Mouse (Mus musculus): ENCODE results near the gene Tnk1. TPM values are rescaled to one million over a fixed set of nuclear protein-coding genes. Genes with fewer than 3 reads are reported as not detected.

Tnk1 gene
- total and polyA plus RNA-seq, 3 experiments = 0.82 to 9.0 (median 0.95) TPM

- ATAC-seq (ENCODE audit: extremely low read depth, insufficient number of reproducible peaks, low FRiP score, poor library complexity, severe bottlenecking) (no peak), DNase-seq (ENCODE audit: low spot score) (no peak)
- Histone ChIP-seq H3K9me3 (replicated peaks) (no peaks in the 10 kb centered on the region), H3K27me3 (ENCODE audit: insufficient read depth, low read length) (peaks cover 6% of the 10 kb centered on the region; the same call in 1 of the 2 replicates), H3K36me3 (replicated peaks) (peaks cover 87% of the 10 kb centered on the region), H3K4me1 (ENCODE audit: insufficient read depth, low read depth, low read length) (peaks cover 74% of the 10 kb centered on the region), H3K4me3 (ENCODE audit: low read depth, low read length) (no peak overlapping the region)
- TF ChIP-seq CTCF (IDR thresholded peaks at IDR 0.05; ENCODE audit: low read depth, low read length) (no peak), TAL1 (conservative IDR thresholded peaks at IDR 0.05; ENCODE audit: low read depth, low read length) (no peak), GATA1 (IDR thresholded peaks at IDR 0.05; ENCODE audit: borderline replicate concordance, low read length) (no peak), GATA2 (IDR thresholded peaks at IDR 0.05; ENCODE audit: borderline replicate concordance, low read depth, low read length) (no peak), POLR2AphosphoS5 (IDR thresholded peaks at IDR 0.05; ENCODE audit: insufficient replicate concordance, low read depth, low read length) (no peak)
These were observed 25.7 kb upstream of the Tnk1 start for GRCm38 (mm10) chr11:69884240-69884639.

GRCm38 (mm10) chr11:69883527-69884151, 25.1 kb upstream of the Tnk1 start:
- TF ChIP-seq GATA1 (IDR thresholded peaks at IDR 0.05; ENCODE audit: borderline replicate concordance, low read length) = no peak
- no peak for TF ChIP-seq POLR2AphosphoS5 (IDR thresholded peaks at IDR 0.05; ENCODE audit: insufficient replicate concordance, low read depth, low read length)
- TF ChIP-seq TAL1 (conservative IDR thresholded peaks at IDR 0.05; ENCODE audit: low read depth, low read length) = no peak
- no peak for TF ChIP-seq GATA2 (IDR thresholded peaks at IDR 0.05; ENCODE audit: borderline replicate concordance, low read depth, low read length)
- no peak for TF ChIP-seq CTCF (IDR thresholded peaks at IDR 0.05; ENCODE audit: low read depth, low read length)
- Histone ChIP-seq H3K27me3 (ENCODE audit: insufficient read depth, low read length) (peaks cover 7% of the 10 kb centered on the region; the same call in 1 of the 2 replicates), H3K4me3 (ENCODE audit: low read depth, low read length) (no peak overlapping the region), H3K36me3 (replicated peaks) (peaks cover 81% of the 10 kb centered on the region), H3K4me1 (ENCODE audit: insufficient read depth, low read depth, low read length) (peaks cover 80% of the 10 kb centered on the region), H3K9me3 (replicated peaks) (no peaks in the 10 kb centered on the region)
- DNase-seq (ENCODE audit: low spot score) (no peak), ATAC-seq (ENCODE audit: extremely low read depth, insufficient number of reproducible peaks, low FRiP score, poor library complexity, severe bottlenecking) (no peak)

GRCm38 (mm10) chr11:69883066-69883465, 24.5 kb upstream of the Tnk1 start:
- Histone ChIP-seq H3K9me3 (replicated peaks) (no peaks in the 10 kb centered on the region), H3K4me1 (ENCODE audit: insufficient read depth, low read depth, low read length) (peaks cover 80% of the 10 kb centered on the region), H3K36me3 (replicated peaks) (peaks cover 77% of the 10 kb centered on the region), H3K4me3 (ENCODE audit: low read depth, low read length) (no peak overlapping the region), H3K27me3 (ENCODE audit: insufficient read depth, low read length) (peaks cover 7% of the 10 kb centered on the region; the same call in 1 of the 2 replicates)
- TF ChIP-seq CTCF (IDR thresholded peaks at IDR 0.05; ENCODE audit: low read depth, low read length) (no peak), GATA1 (IDR thresholded peaks at IDR 0.05; ENCODE audit: borderline replicate concordance, low read length) (no peak), GATA2 (IDR thresholded peaks at IDR 0.05; ENCODE audit: borderline replicate concordance, low read depth, low read length) (no peak), POLR2AphosphoS5 (IDR thresholded peaks at IDR 0.05; ENCODE audit: insufficient replicate concordance, low read depth, low read length) (no peak), TAL1 (conservative IDR thresholded peaks at IDR 0.05; ENCODE audit: low read depth, low read length) (no peak)
- ATAC-seq (ENCODE audit: extremely low read depth, insufficient number of reproducible peaks, low FRiP score, poor library complexity, severe bottlenecking) (no peak), DNase-seq (ENCODE audit: low spot score) (no peak)

GRCm38 (mm10) chr11:69881787-69882670, 23.5 kb upstream of the Tnk1 start:
- peak overlapping the region; percentile 72; the same call in 1 of the 2 replicates for H3K4me3 ChIP-seq (ENCODE audit: low read depth, low read length)
- H3K36me3 ChIP-seq (replicated peaks) = peaks cover 66% of the 10 kb centered on the region
- H3K27me3 ChIP-seq (ENCODE audit: insufficient read depth, low read length) = peaks cover 7% of the 10 kb centered on the region; the same call in 1 of the 2 replicates
- H3K9me3 ChIP-seq (replicated peaks) = no peaks in the 10 kb centered on the region
- DNase-seq (ENCODE audit: low spot score) (no peak), ATAC-seq (ENCODE audit: extremely low read depth, insufficient number of reproducible peaks, low FRiP score, poor library complexity, severe bottlenecking) (no peak)
- TF ChIP-seq GATA1 (IDR thresholded peaks at IDR 0.05; ENCODE audit: borderline replicate concordance, low read length) (no peak), CTCF (IDR thresholded peaks at IDR 0.05; ENCODE audit: low read depth, low read length) (no peak), POLR2AphosphoS5 (IDR thresholded peaks at IDR 0.05; ENCODE audit: insufficient replicate concordance, low read depth, low read length) (no peak), TAL1 (conservative IDR thresholded peaks at IDR 0.05; ENCODE audit: low read depth, low read length) (no peak), GATA2 (IDR thresholded peaks at IDR 0.05; ENCODE audit: borderline replicate concordance, low read depth, low read length) (no peak)
- H3K4me1 ChIP-seq (ENCODE audit: insufficient read depth, low read depth, low read length) = peaks cover 75% of the 10 kb centered on the region

GRCm38 (mm10) chr11:69880853-69881603, 22.5 kb upstream of the Tnk1 start, which contains the start of gene Kctd11:
Gene Kctd11 (minus strand): TSS chr11:69881406.
- Histone ChIP-seq H3K9me3 (replicated peaks) (no peaks in the 10 kb centered on the region), H3K27me3 (ENCODE audit: insufficient read depth, low read length) (peaks cover 7% of the 10 kb centered on the region; the same call in 1 of the 2 replicates), H3K4me1 (ENCODE audit: insufficient read depth, low read depth, low read length) (peaks cover 76% of the 10 kb centered on the region), H3K4me3 (ENCODE audit: low read depth, low read length) (peak within 1 kb of the TSS; percentile 72), H3K36me3 (replicated peaks) (peaks cover 56% of the 10 kb centered on the region)
- DNase-seq (ENCODE audit: low spot score) (peak; percentile 83), ATAC-seq (ENCODE audit: extremely low read depth, insufficient number of reproducible peaks, low FRiP score, poor library complexity, severe bottlenecking) (0 out of 2 replicates have a peak, but pooled peaks have one; percentile 31)
- TF ChIP-seq GATA2 (IDR thresholded peaks at IDR 0.05; ENCODE audit: borderline replicate concordance, low read depth, low read length) (no peak), TAL1 (conservative IDR thresholded peaks at IDR 0.05; ENCODE audit: low read depth, low read length) (no peak), GATA1 (IDR thresholded peaks at IDR 0.05; ENCODE audit: borderline replicate concordance, low read length) (no peak), POLR2AphosphoS5 (IDR thresholded peaks at IDR 0.05; ENCODE audit: insufficient replicate concordance, low read depth, low read length) (no peak)

Data from G1E (cell line).